Mouse (Mus musculus) stomach, embryonic 14.5 days (tissue): ENCODE data around the gene Hist1h4j. TPM values are rescaled to one million over a fixed set of nuclear protein-coding genes. Genes with fewer than 3 reads are reported as not detected.
A peak's percentile ranks its signal among the peaks of the same experiment; 100 is the strongest.
"Not testable (repeated sequence)": the region's sequence is repeated elsewhere in the genome, so short reads cannot be mapped to it uniquely, and the experiment has no call there.

Experiments
- ATAC-seq: fragments of 200-750 bp; cut with Nextera tagmentation; 2 replicates; pipeline ENCODE4 v1.8.0; 2017; ENCODE audit warnings: low read depth, moderate TSS enrichment; ENCODE audit not compliant: insufficient number of reproducible peaks, insufficient read depth, low FRiP score
- H3K27ac ChIP-seq: fragments of 300-500 bp; sonication (generic); 2 replicates; pipeline ENCODE4 v1.5.1; 2014; ENCODE audit warnings: mild to moderate bottlenecking, low read length, moderate library complexity, mixed read lengths
- H3K27me3 ChIP-seq: fragments of 300-500 bp; sonication (generic); 2 replicates; pipeline ENCODE4 v1.6.1; 2014; ENCODE audit warnings: low read length, control low read depth, mixed read lengths; ENCODE audit not compliant: control insufficient read depth, insufficient read depth
- H3K36me3 ChIP-seq: fragments of 300-500 bp; sonication (generic); 2 replicates; pipeline ENCODE4 v1.6.1; 2014; ENCODE audit warnings: mild to moderate bottlenecking, control low read depth, low read length, moderate library complexity, mixed read lengths; ENCODE audit not compliant: control insufficient read depth, insufficient read depth
- H3K4me1 ChIP-seq: fragments of 300-500 bp; sonication (generic); 2 replicates; pipeline ENCODE4 v1.6.1; 2014; ENCODE audit warnings: low read length, control low read depth, mixed read lengths; ENCODE audit not compliant: control insufficient read depth, insufficient read depth
- H3K4me2 ChIP-seq: fragments of 300-500 bp; sonication (generic); replicated peaks from 2 replicates; pipeline ENCODE4 v1.6.1; 2014; ENCODE audit warnings: low read depth, low read length, control low read depth
- H3K4me3 ChIP-seq: fragments of 300-500 bp; sonication (generic); 2 replicates; pipeline ENCODE4 v1.5.1; 2014; ENCODE audit warnings: low read depth, low read length, control low read depth
- H3K9ac ChIP-seq: fragments of 300-500 bp; sonication (generic); replicated peaks from 2 replicates; pipeline ENCODE4 v1.6.1; 2014; ENCODE audit warnings: low read depth, mild to moderate bottlenecking, control low read depth, low read length, moderate library complexity, mixed read lengths
- H3K9me3 ChIP-seq: fragments of 300-500 bp; sonication (generic); 2 replicates; pipeline ENCODE4 v1.6.1; 2016; ENCODE audit warnings: low read depth, low read length, control low read depth; ENCODE audit not compliant: control insufficient read depth
- WGBS: fragments of 180-500 bp; shearing (Covaris S2); extraction: QIAGEN DNeasy Blood & Tissue Kit; methylation state at CpG from one replicate; pipeline ENCODE4 v1.1.7; 2014; 5-methylcytosine and 5-hydroxymethylcytosine counted together
- microRNA-seq: library from miRNA; unstranded; fragments of <30 nt; microRNA quantifications from one replicate; pipeline ENCODE4, GENCODE M21; 2016
- polyA plus RNA-seq: library from polyadenylated mRNA; unstranded; fragments of >200 nt; fragmentation: Nextera tagmentation; extraction: Ambion mirVana; gene quantifications from 2 replicates; pipeline ENCODE4 v1.2.1, GENCODE M21; 2014

The Hist1h4j gene
- polyA plus RNA-seq, 1 experiment from 2014 or later, result 4.5 TPM

- Histone ChIP-seq H3K4me1 (peaks cover 15% of the 10 kb centered on the region; the same call in 1 of the 2 replicates), H3K4me3 (peak overlapping the region; percentile 36), H3K4me2 (peak overlapping the region; percentile 81), H3K9ac (peak overlapping the region; percentile 58), H3K27ac (peak overlapping the region; percentile 93)
- ATAC-seq, H3K9me3 ChIP-seq, H3K27me3 ChIP-seq, H3K36me3 ChIP-seq: not testable (repeated sequence)
- under 1% methylated on average over 14 of the region's 35 CpGs for WGBS
Measured at GRCm38 (mm10) chr13:21782361-21783254, 47.7 kb downstream of the Hist1h4j start.

DNA sequence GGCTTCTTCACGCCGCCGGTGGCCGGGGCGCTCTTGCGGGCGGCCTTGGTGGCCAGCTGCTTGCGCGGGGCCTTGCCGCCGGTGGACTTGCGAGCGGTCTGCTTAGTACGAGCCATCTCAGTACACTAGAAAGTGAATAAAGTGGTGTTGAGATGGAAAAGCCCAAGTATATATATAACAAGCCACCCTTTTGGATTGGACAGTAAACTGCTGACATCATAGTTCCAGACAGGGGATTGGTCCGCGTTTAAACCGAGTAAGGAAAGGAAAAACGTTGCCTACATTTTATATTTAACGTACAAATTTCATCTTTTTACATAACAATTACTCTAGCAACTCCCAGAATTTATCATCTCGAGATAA lies 48.4 kb downstream of the Hist1h4j start, which contains the start of gene Hist1h3i:
Gene Hist1h3i, minus strand, starts transcription at position 116 of the 363 bp plus-strand sequence.
- Histone ChIP-seq H3K36me3 (no peaks in the 10 kb centered on the region), H3K4me1 (peaks cover 18% of the 10 kb centered on the region; the same call in 1 of the 2 replicates), H3K27ac (peak within 1 kb of the TSS; percentile 93), H3K4me3 (peak within 1 kb of the TSS; percentile 36), H3K9ac (peak within 1 kb of the TSS; percentile 58), H3K9me3 (no peaks in the 10 kb centered on the region), H3K4me2 (peak within 1 kb of the TSS; percentile 81), H3K27me3 (no peaks in the 10 kb centered on the region)
- ATAC-seq, result peak; percentile 71
- WGBS, result 0% methylated on average over 13 of the region's 20 CpGs

DNA sequence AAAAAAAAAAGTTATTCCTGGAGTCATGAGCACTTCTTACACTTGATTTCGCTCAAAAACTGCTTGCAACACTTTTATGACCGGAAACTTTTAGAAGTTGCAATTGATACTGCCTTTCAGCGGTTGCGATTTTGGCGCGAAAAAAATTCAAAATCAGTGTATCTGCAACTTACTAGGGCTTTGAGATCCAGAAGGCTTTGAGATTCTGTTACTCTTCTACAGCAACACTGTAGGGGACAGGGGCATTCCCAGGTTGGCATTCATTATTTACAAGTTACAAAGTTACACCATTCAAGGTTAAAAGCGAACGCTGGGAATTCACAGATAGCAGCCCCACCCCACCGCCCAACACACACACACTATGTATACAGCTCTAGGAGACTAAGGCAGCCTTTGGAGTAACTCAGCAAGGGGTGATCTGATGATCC lies 48.9 kb downstream of the Hist1h4j start:
- H3K27ac ChIP-seq, result peak overlapping the region; percentile 93
- peak overlapping the region; percentile 25 for H3K9ac ChIP-seq
- H3K9me3 ChIP-seq, result no peaks in the 10 kb centered on the region
- WGBS, result 1% methylated on average over 9 of the region's 9 CpGs
- peak overlapping the region; percentile 43 for H3K4me2 ChIP-seq
- H3K4me1 ChIP-seq, result peaks cover 20% of the 10 kb centered on the region; the same call in 1 of the 2 replicates
- H3K4me3 ChIP-seq, result peak overlapping the region; percentile 36
- H3K27me3 ChIP-seq, result no peaks in the 10 kb centered on the region
- no peaks in the 10 kb centered on the region for H3K36me3 ChIP-seq
- no peak for ATAC-seq

GRCm38 (mm10) chr13:21784311-21784710 lies 49.4 kb downstream of the Hist1h4j start:
- H3K36me3 ChIP-seq, result no peaks in the 10 kb centered on the region
- H3K4me3 ChIP-seq, result peak overlapping the region; percentile 36
- H3K4me1 ChIP-seq, result peaks cover 20% of the 10 kb centered on the region; the same call in 1 of the 2 replicates
- no peaks in the 10 kb centered on the region for H3K9me3 ChIP-seq
- no peaks in the 10 kb centered on the region for H3K27me3 ChIP-seq
- H3K4me2 ChIP-seq, result peak overlapping the region; percentile 43
- peak overlapping the region; percentile 25 for H3K9ac ChIP-seq
- WGBS, result 22% methylated on average over 6 of the region's 6 CpGs
- no peak for ATAC-seq
- H3K27ac ChIP-seq, result peak overlapping the region; percentile 93

Small RNA genes lying within 50 kb of the gene (microRNA-seq; reads per million reads assigned to microRNA genes)
- gene Gm44357 (not detected), gene Gm44367 (not detected), gene Gm44454 (not detected)

Other genes starting within 250 kb of the Hist1h4j start
- gene AK157302, start 239.8 kb upstream of the Hist1h4j start, polyA plus RNA-seq, result 0.17 and 0.34 TPM in 2 replicates
- gene Gm11273, start 233.6 kb upstream of the Hist1h4j start, polyA plus RNA-seq, result 6.7 and 7.5 TPM in 2 replicates
- 11.5 and 11.6 TPM in 2 replicates for gene Zkscan8, start 203.9 kb upstream of the Hist1h4j start, polyA plus RNA-seq
- gene Olfr1366, start 192.3 kb upstream of the Hist1h4j start, polyA plus RNA-seq, result 0.07 and 0.28 TPM in 2 replicates
- gene Olfr1535, start 175.2 kb upstream of the Hist1h4j start, polyA plus RNA-seq, result 0.06 TPM in 1 of 2 replicates, not detected in the other
- not detected in 2 replicates for gene Olfr1364, start 153.3 kb upstream of the Hist1h4j start, polyA plus RNA-seq
- not detected in 2 replicates for gene Olfr1362, start 121.0 kb upstream of the Hist1h4j start, polyA plus RNA-seq
- gene Olfr11, start 92.5 kb upstream of the Hist1h4j start, polyA plus RNA-seq, result not detected in 2 replicates
- gene Olfr1361, start 71.7 kb upstream of the Hist1h4j start, polyA plus RNA-seq, result not detected in 2 replicates
- gene Olfr1360, start 57.7 kb upstream of the Hist1h4j start, polyA plus RNA-seq, result not detected in 2 replicates
- gene Olfr1359, start 37.0 kb upstream of the Hist1h4j start, polyA plus RNA-seq, result not detected in 2 replicates
- 3.7 and 4.3 TPM in 2 replicates for gene Hist1h2bl, start 18.9 kb upstream of the Hist1h4j start, polyA plus RNA-seq
- gene Hist1h2ai, start 18.6 kb upstream of the Hist1h4j start, polyA plus RNA-seq, result 8.8 and 36.0 TPM in 2 replicates
- 9.0 and 13.1 TPM in 2 replicates for gene Hist1h3h, start 17.4 kb upstream of the Hist1h4j start, polyA plus RNA-seq
- gene Hist1h2bm, start 13.0 kb upstream of the Hist1h4j start, polyA plus RNA-seq, result 3.1 TPM in 2 replicates
- 10.9 and 13.1 TPM in 2 replicates for gene Hist1h4k, start 15.4 kb downstream of the Hist1h4j start, polyA plus RNA-seq
- gene Hist1h2ak, start 18.8 kb downstream of the Hist1h4j start, polyA plus RNA-seq, result 10.1 and 13.3 TPM in 2 replicates
- gene Hist1h2bn, start 19.1 kb downstream of the Hist1h4j start, polyA plus RNA-seq, result 3.1 and 5.0 TPM in 2 replicates
- 14.8 and 20.1 TPM in 2 replicates for gene Hist1h1b, start 45.6 kb downstream of the Hist1h4j start, polyA plus RNA-seq
- gene Hist1h3i, start 48.3 kb downstream of the Hist1h4j start, polyA plus RNA-seq, result 166 and 187 TPM in 2 replicates
- 11.4 TPM in 1 of 2 replicates, not detected in the other for gene Hist1h2an, start 52.2 kb downstream of the Hist1h4j start, polyA plus RNA-seq
- 1.4 and 1.8 TPM in 2 replicates for gene Hist1h2bp, start 52.4 kb downstream of the Hist1h4j start, polyA plus RNA-seq
- 17.5 and 19.7 TPM in 2 replicates for gene Hist1h2bq, start 75.1 kb downstream of the Hist1h4j start, polyA plus RNA-seq
- not detected in 2 replicates for gene Hist1h2ao, start 75.4 kb downstream of the Hist1h4j start, polyA plus RNA-seq
- not detected in 2 replicates for gene Hist1h4m, start 76.7 kb downstream of the Hist1h4j start, polyA plus RNA-seq
- gene Hist1h4n, start 97.1 kb downstream of the Hist1h4j start, polyA plus RNA-seq, result 18.2 and 28.4 TPM in 2 replicates
- gene Hist1h2ap, start 98.4 kb downstream of the Hist1h4j start, polyA plus RNA-seq, result 3,565 and 4,516 TPM in 2 replicates
- 24.3 and 25.5 TPM in 2 replicates for gene Hist1h2br, start 98.7 kb downstream of the Hist1h4j start, polyA plus RNA-seq
- gene Zfp184, start 210.0 kb downstream of the Hist1h4j start, polyA plus RNA-seq, result 16.5 and 16.8 TPM in 2 replicates
- not detected in 2 replicates for gene Pom121l2, start 246.1 kb downstream of the Hist1h4j start, polyA plus RNA-seq